Mouse (Mus musculus) olfactory bulb, adult 2 months (tissue): Measurements from ENCODE around the gene Itgb2l. TPM values are rescaled to one million over a fixed set of nuclear protein-coding genes. Genes with fewer than 3 reads are reported as not detected.

Experiments used
- H3K27ac ChIP-seq: fragments of 200-500 bp; 2 replicates; pipeline ENCODE4 v1.5.1; 2012; ENCODE audit warnings: low read depth, low read length; ENCODE audit not compliant: insufficient read depth
- H3K4me1 ChIP-seq: fragments of 200-500 bp; 2 replicates; pipeline ENCODE4 v1.6.1; 2012; ENCODE audit warnings: low read length; ENCODE audit not compliant: control insufficient read depth, insufficient read depth
- H3K4me3 ChIP-seq: fragments of 200-500 bp; 2 replicates; pipeline ENCODE4 v1.5.1; 2012; ENCODE audit warnings: mild to moderate bottlenecking, low read depth, low read length, moderate library complexity; ENCODE audit not compliant: insufficient read depth
- CTCF ChIP-seq: fragments of 200-500 bp; IDR thresholded peaks from 2 replicates; pipeline ENCODE4 v1.5.1; 2012; ENCODE audit warnings: low read depth, mild to moderate bottlenecking, low read length, moderate library complexity; ENCODE audit not compliant: insufficient read depth
- POLR2A ChIP-seq: fragments of 200-500 bp; IDR thresholded peaks from 2 replicates; pipeline ENCODE4 v1.6.1; 2012; ENCODE audit warnings: mild to moderate bottlenecking, low read depth, low read length, moderate library complexity; ENCODE audit not compliant: insufficient read depth
- WGBS: fragments of 180-500 bp; shearing (Covaris S2); methylation state at CpG from one replicate; pipeline ENCODE4 v1.1.7; 2018; 5-methylcytosine and 5-hydroxymethylcytosine counted together
- polyA plus RNA-seq: library from polyadenylated mRNA; stranded (reverse); fragments of >200 nt; gene quantifications from 2 replicates; pipeline ENCODE4 v1.2.4, GENCODE M21; 2012; ENCODE audit warnings: low replicate concordance; ENCODE audit not compliant: missing spikeins, insufficient read depth, insufficient read length

The Itgb2l gene
- not detected in 2 replicates for polyA plus RNA-seq

- Histone ChIP-seq H3K4me3 (no peak within 1 kb of the TSS), H3K4me1 (no peaks in the 10 kb centered on the region), H3K27ac (no peak within 1 kb of the TSS)
- TF ChIP-seq POLR2A (no peak), CTCF (no peak)
- WGBS, result 93% methylated on average over 2 of the region's 2 CpGs
Observed at GRCm38 (mm10) chr16:96443468-96443867, at the start of gene Itgb2l. Itgb2l (minus strand) TSS chr16:96443619.

DNA sequence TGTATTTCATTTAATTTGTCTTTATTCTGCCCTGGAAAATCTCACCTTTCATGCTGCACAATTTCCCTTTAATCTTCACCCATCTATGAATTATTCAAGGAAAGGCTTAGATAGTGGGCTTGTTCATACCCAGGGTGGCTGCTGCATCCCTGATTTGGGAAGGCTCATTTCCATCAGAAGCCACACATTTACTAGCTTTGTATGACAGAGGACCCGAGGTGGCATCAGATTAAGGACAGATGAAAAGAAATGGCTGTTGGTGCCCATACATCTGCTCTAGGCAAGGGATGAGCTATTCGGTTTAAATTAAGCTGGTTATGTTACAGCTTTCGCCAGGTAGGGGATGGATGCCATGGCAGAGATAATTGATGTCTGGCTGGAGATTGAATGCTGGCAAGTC lies 48.1 kb upstream of the Itgb2l start:
- no peak for TF ChIP-seq POLR2A
- no peak for TF ChIP-seq CTCF
- 72% methylated on average over 3 of the region's 3 CpGs for WGBS
- peaks cover 17% of the 10 kb centered on the region for H3K4me1 ChIP-seq
- H3K4me3 ChIP-seq, result no peak overlapping the region
- H3K27ac ChIP-seq, result no peak overlapping the region

GRCm38 (mm10) chr16:96488038-96488437 lies 44.6 kb upstream of the Itgb2l start:
- no peak overlapping the region for H3K27ac ChIP-seq
- H3K4me3 ChIP-seq, result no peak overlapping the region
- 64% methylated on average over 5 of the region's 5 CpGs for WGBS
- TF ChIP-seq POLR2A (no peak), CTCF (no peak)
- peaks cover 5% of the 10 kb centered on the region for H3K4me1 ChIP-seq

GRCm38 (mm10) chr16:96487007-96487684 lies 43.7 kb upstream of the Itgb2l start:
- WGBS, result 44% methylated on average over 11 of the region's 11 CpGs
- Histone ChIP-seq H3K4me3 (no peak overlapping the region), H3K4me1 (peaks cover 2% of the 10 kb centered on the region; the same call in 1 of the 2 replicates), H3K27ac (peak overlapping the region; percentile 53)
- TF ChIP-seq POLR2A (no peak), CTCF (no peak)

DNA sequence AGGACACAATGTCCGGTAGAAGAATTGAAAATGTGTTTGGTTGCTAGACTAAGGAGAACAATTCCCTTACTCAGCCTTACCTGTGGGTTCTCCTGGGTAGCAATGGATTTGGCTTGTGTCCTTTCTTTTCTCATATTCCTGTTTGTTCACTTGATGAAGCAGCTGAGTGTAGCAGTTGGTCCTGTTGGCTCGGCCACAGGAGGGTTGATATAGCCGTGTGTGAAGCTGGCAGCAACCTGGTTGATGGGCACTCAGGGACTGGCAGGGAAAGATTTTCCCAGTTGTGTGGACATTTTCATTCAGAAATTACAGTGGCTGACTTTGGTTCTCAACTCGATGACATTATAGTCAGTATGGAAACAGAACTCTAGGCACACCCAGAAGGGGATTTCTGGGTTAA lies 38.4 kb upstream of the Itgb2l start:
- TF ChIP-seq CTCF (no peak), POLR2A (no peak)
- 82% methylated on average over 4 of the region's 4 CpGs for WGBS
- Histone ChIP-seq H3K4me1 (peaks cover 7% of the 10 kb centered on the region), H3K27ac (no peak overlapping the region), H3K4me3 (no peak overlapping the region)

DNA sequence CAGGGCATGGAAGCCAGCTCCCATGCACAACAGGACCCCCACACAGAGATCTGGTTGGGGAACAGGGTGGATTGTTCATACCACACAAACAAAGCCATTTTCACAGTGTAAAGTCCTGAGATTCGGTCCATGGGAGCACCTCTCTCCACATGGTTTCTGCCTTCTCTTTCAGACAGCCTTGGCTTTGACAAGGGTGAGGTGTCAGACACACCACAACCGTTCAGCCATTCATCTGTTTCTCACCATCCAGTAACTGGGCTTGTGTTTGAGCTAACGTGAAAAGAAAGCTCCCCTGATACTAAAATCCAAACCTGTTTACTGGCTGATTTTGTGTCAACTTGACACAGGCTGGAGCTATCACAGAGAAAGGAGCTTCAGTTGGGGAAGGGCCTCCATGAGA lies 30.8 kb upstream of the Itgb2l start:
- no peak for TF ChIP-seq POLR2A
- TF ChIP-seq CTCF, result no peak
- Histone ChIP-seq H3K4me3 (no peak overlapping the region), H3K27ac (no peak overlapping the region), H3K4me1 (peaks cover 13% of the 10 kb centered on the region; the same call in 1 of the 2 replicates)
- 63% methylated on average over 3 of the region's 3 CpGs for WGBS

DNA sequence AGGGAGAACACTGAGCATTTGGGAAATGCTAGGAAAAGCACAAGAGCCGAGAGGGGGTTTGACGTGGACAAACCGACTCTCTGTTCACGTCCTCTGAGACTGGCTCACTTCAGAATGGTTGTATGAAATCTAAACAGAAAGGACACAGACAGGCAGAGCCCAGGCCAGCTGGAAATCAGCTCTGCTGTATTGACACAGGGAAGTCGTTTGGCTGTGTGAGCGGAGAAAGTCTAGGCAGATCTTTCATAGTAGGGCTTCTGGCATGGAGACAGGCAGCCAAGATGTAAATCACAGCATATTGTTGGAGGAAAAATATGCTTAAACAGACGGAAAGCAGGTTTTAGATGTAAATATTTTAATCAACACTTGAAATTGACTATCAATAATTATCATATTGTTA lies 29.4 kb upstream of the Itgb2l start:
- no peak for TF ChIP-seq POLR2A
- H3K27ac ChIP-seq, result no peak overlapping the region
- 48% methylated on average over 7 of the region's 7 CpGs for WGBS
- peak overlapping the region; percentile 8; the same call in 1 of the 2 replicates for H3K4me3 ChIP-seq
- H3K4me1 ChIP-seq, result peaks cover 19% of the 10 kb centered on the region; the same call in 1 of the 2 replicates

GRCm38 (mm10) chr16:96472361-96472760 lies 28.9 kb upstream of the Itgb2l start:
- peak overlapping the region; percentile 8; the same call in 1 of the 2 replicates for H3K4me3 ChIP-seq
- TF ChIP-seq CTCF, result no peak
- no peak for TF ChIP-seq POLR2A
- no peak overlapping the region for H3K27ac ChIP-seq
- H3K4me1 ChIP-seq, result peaks cover 19% of the 10 kb centered on the region; the same call in 1 of the 2 replicates
- WGBS, result 36% methylated on average over 5 of the region's 5 CpGs

GRCm38 (mm10) chr16:96469640-96470039 lies 26.2 kb upstream of the Itgb2l start:
- no peak for TF ChIP-seq CTCF
- TF ChIP-seq POLR2A, result no peak
- Histone ChIP-seq H3K4me1 (peaks cover 16% of the 10 kb centered on the region; the same call in 1 of the 2 replicates), H3K4me3 (peak overlapping the region; percentile 55), H3K27ac (peak overlapping the region; percentile 82)
- WGBS, result 35% methylated on average over 4 of the region's 4 CpGs
